In genomic region chr11:53132406-53133035, GRCm38 (mm10) we compare ENCODE assay signal across 9 mouse cellular contexts.
A peak's percentile ranks its signal among the peaks of the same experiment; 100 is the strongest.
DNase-seq lines count a peak whose midpoint lies in the region; ATAC-seq and TF ChIP-seq lines count a peak whose summit lies in the region.
"Had no signal": no experiment of that assay in that cellular context is flagged by ENCODE, and none has a peak within 500 bp of the region (broad histone marks: within the 10 kb centered on the region; RNA-seq: fewer than 3 reads in every experiment).

No protein-coding gene starts in this region.

- no peak for ATAC-seq in heart, embryonic 13.5 days (ENCODE audit: extremely low read depth, insufficient number of reproducible peaks, low FRiP score, low TSS enrichment)
- ATAC-seq in forebrain, embryonic 16.5 days, result peak; percentile 73
- no peak for ATAC-seq in midbrain, postnatal 0 days (ENCODE audit: low FRiP score)

- H3K4me1 ChIP-seq in heart, embryonic 13.5 days, result peaks cover 11% of the 10 kb centered on the region; the same call in 1 of the 2 replicates
- peaks cover 9% of the 10 kb centered on the region for H3K4me1 ChIP-seq in forebrain, embryonic 16.5 days (replicated peaks; ENCODE audit: control insufficient read depth, insufficient read depth, low read length)
- peaks cover 10% of the 10 kb centered on the region; the same call in 1 of the 2 replicates for H3K4me1 ChIP-seq in midbrain, postnatal 0 days (ENCODE audit: insufficient read depth, low read length)

- peak overlapping the region; percentile 65 for H3K4me2 ChIP-seq in heart, embryonic 13.5 days
- peak overlapping the region; percentile 42 for H3K4me2 ChIP-seq in forebrain, embryonic 16.5 days (ENCODE audit: low read length)
- peak overlapping the region; percentile 20 for H3K4me2 ChIP-seq in midbrain, postnatal 0 days (ENCODE audit: low read depth, low read length, poor library complexity, severe bottlenecking)

- 35% methylated on average over 23 of the region's 23 CpGs for WGBS in heart, embryonic 13.5 days
- 16% methylated on average over 23 of the region's 23 CpGs for WGBS in forebrain, embryonic 16.5 days
- 26% methylated on average over 23 of the region's 23 CpGs for WGBS in midbrain, postnatal 0 days

- no peak for TF ChIP-seq CTCF in midbrain, postnatal 0 days (IDR thresholded peaks at IDR 0.05)

- no peak overlapping the region for H3K27ac ChIP-seq in heart, embryonic 13.5 days (replicated peaks)
- no peak overlapping the region for H3K27ac ChIP-seq in forebrain, embryonic 16.5 days (ENCODE audit: low read length)
- no peak overlapping the region for H3K27ac ChIP-seq in midbrain, postnatal 0 days (ENCODE audit: low read depth, low read length)
- H3K27ac ChIP-seq: left cerebral cortex, adult 2 months had no signal

- H3K4me3 ChIP-seq in heart, embryonic 13.5 days, result peak overlapping the region; percentile 35
- H3K4me3 ChIP-seq in forebrain, embryonic 16.5 days (replicated peaks; ENCODE audit: low read length), result 0 out of 2 replicates have a peak overlapping the region, but pooled peaks have one; percentile 1
- 0 out of 2 replicates have a peak overlapping the region, but pooled peaks have one; percentile 3 for H3K4me3 ChIP-seq in midbrain, postnatal 0 days (ENCODE audit: low read depth, low read length)
- H3K4me3 ChIP-seq: left cerebral cortex, adult 2 months had no signal

- no peaks in the 10 kb centered on the region for H3K36me3 ChIP-seq in heart, embryonic 13.5 days
- no peaks in the 10 kb centered on the region for H3K36me3 ChIP-seq in forebrain, embryonic 16.5 days (ENCODE audit: control insufficient read depth, insufficient read depth)
- H3K36me3 ChIP-seq in midbrain, postnatal 0 days (ENCODE audit: insufficient read depth, low read length), result no peaks in the 10 kb centered on the region

- no peak for DNase-seq in heart, adult 18-20 months
- DNase-seq in CD4-positive, CD25-positive, alpha-beta regulatory T cell, adult 2 months (ENCODE audit: low read depth, low spot score), result peak; percentile 46
- no peak for DNase-seq in midbrain, postnatal 0 days (ENCODE audit: low spot score)
- no peak for DNase-seq in right cerebral cortex, postnatal 14 days
- DNase-seq in layer of hippocampus, adult 9-10 months (ENCODE audit: low spot score), result no peak
- no peak for DNase-seq in MN1 (ENCODE audit: low spot score)

- no peaks in the 10 kb centered on the region for H3K9me3 ChIP-seq in heart, embryonic 13.5 days
- no peaks in the 10 kb centered on the region for H3K9me3 ChIP-seq in forebrain, embryonic 16.5 days (ENCODE audit: control insufficient read depth, low read length)
- no peaks in the 10 kb centered on the region for H3K9me3 ChIP-seq in midbrain, postnatal 0 days (ENCODE audit: low read length)

- peak overlapping the region; percentile 65 for H3K9ac ChIP-seq in heart, embryonic 13.5 days
- H3K9ac ChIP-seq in forebrain, embryonic 16.5 days (replicated peaks; ENCODE audit: low read depth, low read length), result peak overlapping the region; percentile 1; the same call in 1 of the 2 replicates
- no peak overlapping the region; the same call in 1 of the 2 replicates for H3K9ac ChIP-seq in midbrain, postnatal 0 days (replicated peaks; ENCODE audit: low read length, poor library complexity, severe bottlenecking)

- no peaks in the 10 kb centered on the region for H3K27me3 ChIP-seq in heart, embryonic 13.5 days (replicated peaks)
- H3K27me3 ChIP-seq in forebrain, embryonic 16.5 days (replicated peaks; ENCODE audit: control insufficient read depth, insufficient read depth, low read length), result no peaks in the 10 kb centered on the region
- H3K27me3 ChIP-seq in midbrain, postnatal 0 days (ENCODE audit: insufficient read depth, low read length), result no peaks in the 10 kb centered on the region
